Mouse (Mus musculus) hematopoietic stem cell, adult 5-6 weeks (primary cell): ENCODE results near the gene Lrrc26. TPM values are rescaled to one million over a fixed set of nuclear protein-coding genes. Genes with fewer than 3 reads are reported as not detected.

Experiments
- ATAC-seq, 2 experiments: fragments of 125-278 bp in 1 of 2; replicated peaks in 1 of 2; 2 replicates each; pipeline ENCODE4 v1.8.0; 2016 to 2017; ENCODE audit warnings: inconsistent platforms in 2 of 2, mild to moderate bottlenecking in 2 of 2, moderate number of reproducible peaks in 2 of 2, low read depth in 1 of 2, moderate TSS enrichment in 1 of 2; ENCODE audit not compliant: low FRiP score in 2 of 2, poor library complexity in 2 of 2, severe bottlenecking in 2 of 2, insufficient read depth in 1 of 2, low TSS enrichment in 1 of 2
- total RNA-seq: library from RNA; stranded (forward); fragments of 172-1452, 232-1000 nt; gene quantifications from 2 replicates; pipeline ENCODE4 v1.2.3, GENCODE M21; 2017

The Lrrc26 gene
- total RNA-seq, 1 experiment from 2014 or later, result not detected

- ATAC-seq, result no peak
Measured at GRCm38 (mm10) chr2:25263623-25264285, 26.0 kb upstream of the Lrrc26 start.

- no peak for ATAC-seq
Measured at GRCm38 (mm10) chr2:25264286-25264660, 25.4 kb upstream of the Lrrc26 start.

GRCm38 (mm10) chr2:25264851-25265250, 24.9 kb upstream of the Lrrc26 start:
- no peak for ATAC-seq

GRCm38 (mm10) chr2:25265897-25266656, 23.6 kb upstream of the Lrrc26 start:
- ATAC-seq, result peak; percentile 23 to 25; a peak in 2 of 4 replicates

GRCm38 (mm10) chr2:25266720-25267119, 23.0 kb upstream of the Lrrc26 start:
- ATAC-seq, result no peak

- ATAC-seq, result no peak
Measured at GRCm38 (mm10) chr2:25267241-25267640, 22.5 kb upstream of the Lrrc26 start.

GRCm38 (mm10) chr2:25267746-25268309, 21.9 kb upstream of the Lrrc26 start:
- no peak for ATAC-seq

GRCm38 (mm10) chr2:25271827-25272511, 17.7 kb upstream of the Lrrc26 start, which contains the start of the genes Ssna1 and Anapc2:
Gene Ssna1, minus strand, starts transcription at chr2:25272438.
Gene Anapc2, plus strand, starts transcription at chr2:25272478.
- ATAC-seq, result peak; percentile 90 to 96

- ATAC-seq, result no peak
Measured at GRCm38 (mm10) chr2:25272515-25272914, 17.2 kb upstream of the Lrrc26 start.

GRCm38 (mm10) chr2:25273010-25273409, 16.7 kb upstream of the Lrrc26 start:
- no peak for ATAC-seq

- peak; percentile 86 to 89 for ATAC-seq
Measured at GRCm38 (mm10) chr2:25278928-25279882, 10.5 kb upstream of the Lrrc26 start.

GRCm38 (mm10) chr2:25285551-25285950, 4.2 kb upstream of the Lrrc26 start:
- no peak for ATAC-seq

GRCm38 (mm10) chr2:25286314-25286713, 3.4 kb upstream of the Lrrc26 start:
- ATAC-seq, result no peak

GRCm38 (mm10) chr2:25286837-25287636, 2.7 kb upstream of the Lrrc26 start:
- ATAC-seq, result no peak

GRCm38 (mm10) chr2:25287927-25288649, 1.6 kb upstream of the Lrrc26 start, which contains the start of gene Tmem210:
Gene Tmem210, plus strand, starts transcription at chr2:25288145.
- ATAC-seq, result no peak
